ENCODE assay signal across 12 mouse cellular contexts in the genomic region with DNA sequence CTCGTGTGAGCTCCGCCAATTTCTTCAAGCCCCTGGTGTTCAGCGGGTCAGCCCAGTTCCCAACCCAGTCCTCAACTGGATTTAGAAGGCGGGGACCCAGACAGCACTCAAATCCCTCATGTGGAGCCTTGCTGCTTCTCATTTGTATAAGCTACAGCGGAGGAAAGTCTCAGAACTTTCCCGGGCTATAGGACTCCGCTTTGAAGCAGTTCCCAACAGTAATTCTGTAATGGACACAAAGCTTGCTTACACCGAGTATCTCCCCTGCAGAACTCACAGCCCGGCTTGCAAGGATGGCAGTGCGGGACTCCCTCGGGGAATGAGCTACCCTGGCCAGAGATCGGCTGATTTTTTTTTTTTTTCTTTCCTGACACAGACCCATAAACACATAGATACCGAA. TPM values are rescaled to one million over a fixed set of nuclear protein-coding genes. Genes with fewer than 3 reads are reported as not detected.
DNase-seq lines count a peak whose midpoint lies in the region; ATAC-seq and TF ChIP-seq lines count a peak whose summit lies in the region.
"Had no signal": no experiment of that assay in that cellular context is flagged by ENCODE, and none has a peak within 500 bp of the region (broad histone marks: within the 10 kb centered on the region; RNA-seq: fewer than 3 reads in every experiment).

No protein-coding gene starts in this region.

- H3K9ac ChIP-seq in heart, embryonic 13.5 days = no peak overlapping the region
- H3K9ac ChIP-seq in hindbrain, embryonic 15.5 days = no peak overlapping the region
- H3K9ac ChIP-seq in midbrain, postnatal 0 days (replicated peaks; ENCODE audit: low read length, poor library complexity, severe bottlenecking) = no peak overlapping the region

- 18% methylated on average over 13 of the region's 13 CpGs for WGBS in heart, embryonic 13.5 days
- WGBS in forebrain, embryonic 10.5 days = 6% methylated on average over 13 of the region's 13 CpGs
- WGBS in hindbrain, embryonic 15.5 days = 2% methylated on average over 13 of the region's 13 CpGs
- WGBS in midbrain, postnatal 0 days = 4% methylated on average over 13 of the region's 13 CpGs

- peak overlapping the region; percentile 5 for H3K4me3 ChIP-seq in heart, embryonic 13.5 days
- H3K4me3 ChIP-seq in forebrain, embryonic 10.5 days = peak overlapping the region; percentile 35
- no peak overlapping the region for H3K4me3 ChIP-seq in hindbrain, embryonic 15.5 days
- no peak overlapping the region for H3K4me3 ChIP-seq in midbrain, postnatal 0 days (ENCODE audit: low read depth, low read length)

- no peak for ATAC-seq in heart, embryonic 13.5 days (ENCODE audit: extremely low read depth, insufficient number of reproducible peaks, low FRiP score, low TSS enrichment)
- no peak; the same call in 1 of the 2 replicates for ATAC-seq in hindbrain, embryonic 15.5 days (ENCODE audit: low FRiP score, low read depth)
- ATAC-seq in midbrain, postnatal 0 days (ENCODE audit: low FRiP score) = peak; percentile 10; the same call in 1 of the 2 replicates

- no peak for DNase-seq in heart, adult 9 months (ENCODE audit: low spot score in 2 of 2)
- DNase-seq in forebrain, embryonic 10.5 days (ENCODE audit: extremely low spot score, low spot score) = peak; percentile 65
- no peak for DNase-seq in midbrain, postnatal 0 days (ENCODE audit: low spot score)
- no peak for DNase-seq in spleen, postnatal 14 days (ENCODE audit: low spot score in 2 of 2)
- DNase-seq in lung, postnatal 14 days = no peak
- no peak for DNase-seq in urinary bladder, postnatal 10 days (ENCODE audit: low spot score)
- DNase-seq: B cell, adult 2 months; gastrocnemius, postnatal 25 days; lung, adult 18-20 months; right cerebral cortex, postnatal 25 days had no signal

- H3K27me3 ChIP-seq in heart, embryonic 13.5 days (replicated peaks) = peaks cover 57% of the 10 kb centered on the region
- peaks cover 84% of the 10 kb centered on the region for H3K27me3 ChIP-seq in forebrain, embryonic 10.5 days (ENCODE audit: poor library complexity, severe bottlenecking)
- peaks cover 80% of the 10 kb centered on the region for H3K27me3 ChIP-seq in hindbrain, embryonic 15.5 days
- peaks cover 25% of the 10 kb centered on the region for H3K27me3 ChIP-seq in midbrain, postnatal 0 days (ENCODE audit: insufficient read depth, low read length)

- H3K27ac ChIP-seq in heart, embryonic 13.5 days (replicated peaks) = no peak overlapping the region
- H3K27ac ChIP-seq in forebrain, embryonic 10.5 days = peak overlapping the region; percentile 84
- 0 out of 2 replicates have a peak overlapping the region, but pooled peaks have one; percentile 24 for H3K27ac ChIP-seq in hindbrain, embryonic 15.5 days (replicated peaks)
- H3K27ac ChIP-seq in midbrain, postnatal 0 days (ENCODE audit: low read depth, low read length) = no peak overlapping the region

- H3K4me1 ChIP-seq in heart, embryonic 13.5 days = peaks cover 7% of the 10 kb centered on the region
- peaks cover 40% of the 10 kb centered on the region for H3K4me1 ChIP-seq in forebrain, embryonic 10.5 days
- H3K4me1 ChIP-seq in hindbrain, embryonic 15.5 days (replicated peaks) = peaks cover 17% of the 10 kb centered on the region
- no peaks in the 10 kb centered on the region for H3K4me1 ChIP-seq in midbrain, postnatal 0 days (ENCODE audit: insufficient read depth, low read length)

- TF ChIP-seq CTCF in midbrain, postnatal 0 days (IDR thresholded peaks at IDR 0.05) = no peak

- H3K9me3 ChIP-seq in heart, embryonic 13.5 days = peaks cover 9% of the 10 kb centered on the region
- peaks cover 28% of the 10 kb centered on the region for H3K9me3 ChIP-seq in forebrain, embryonic 10.5 days
- H3K9me3 ChIP-seq in hindbrain, embryonic 15.5 days = no peaks in the 10 kb centered on the region
- H3K9me3 ChIP-seq in midbrain, postnatal 0 days (ENCODE audit: low read length) = 0 out of 2 replicates have a peak, but pooled peaks cover 5% of the 10 kb centered on the region

- H3K36me3 ChIP-seq in heart, embryonic 13.5 days = no peaks in the 10 kb centered on the region
- H3K36me3 ChIP-seq in forebrain, embryonic 10.5 days (replicated peaks) = peaks cover 7% of the 10 kb centered on the region
- no peaks in the 10 kb centered on the region for H3K36me3 ChIP-seq in hindbrain, embryonic 15.5 days
- H3K36me3 ChIP-seq in midbrain, postnatal 0 days (ENCODE audit: insufficient read depth, low read length) = no peaks in the 10 kb centered on the region

- peak overlapping the region; percentile 46 for H3K4me2 ChIP-seq in heart, embryonic 13.5 days
- H3K4me2 ChIP-seq in hindbrain, embryonic 15.5 days = peak overlapping the region; percentile 16; the same call in 1 of the 2 replicates
- H3K4me2 ChIP-seq in midbrain, postnatal 0 days (ENCODE audit: low read depth, low read length, poor library complexity, severe bottlenecking) = no peak overlapping the region

RNA-seq across cellular contexts. Expression of a gene that starts 45.1 kb away (rescaled TPM):
- polyA plus RNA-seq in heart, embryonic 13.5 days (2015; fragmentation: Nextera tagmentation; extraction: Ambion mirVana) = not detected in 2 replicates
- polyA plus RNA-seq in forebrain, embryonic 10.5 days (2016; fragmentation: Nextera tagmentation; extraction: Ambion mirVana) = 0.10 and 0.12 TPM in 2 replicates
- polyA plus RNA-seq in hindbrain, embryonic 15.5 days (2015; fragmentation: Nextera tagmentation; extraction: Ambion mirVana) = 0.59 and 0.69 TPM in 2 replicates
- total RNA-seq in midbrain, postnatal 0 days (2014; rRNA removed) = 0.77 and 1.7 TPM in 2 replicates
- polyA plus RNA-seq in midbrain, postnatal 0 days (2015; fragmentation: Nextera tagmentation; extraction: Ambion mirVana) = 0.81 and 1.3 TPM in 2 replicates

Comparison
In these comparisons a context has a peak if more than half of its experiments do, and no peak if none do; other contexts are left out.
1. H3K27ac ChIP-seq: peak in forebrain, embryonic 10.5 days (single experiment) and hindbrain, embryonic 15.5 days (single experiment); none in heart, embryonic 13.5 days (single experiment) and midbrain, postnatal 0 days (single experiment).
2. H3K4me3 ChIP-seq: peak in heart, embryonic 13.5 days (single experiment) and forebrain, embryonic 10.5 days (single experiment); none in hindbrain, embryonic 15.5 days (single experiment) and midbrain, postnatal 0 days (single experiment).